Mouse (Mus musculus) erythroblast, embryonic 14.5 days (primary cell): ENCODE measurements around the gene Azi2. TPM values are rescaled to one million over a fixed set of nuclear protein-coding genes. Genes with fewer than 3 reads are reported as not detected.

Source experiments
- H3K27me3 ChIP-seq: 2 replicates; pipeline ENCODE4 v1.6.1; 2012; ENCODE audit warnings: inconsistent platforms; ENCODE audit not compliant: control insufficient read depth
- H3K36me3 ChIP-seq: 2 replicates; pipeline ENCODE4 v1.6.1; 2012; ENCODE audit warnings: mild to moderate bottlenecking, inconsistent platforms; ENCODE audit not compliant: control insufficient read depth
- H3K4me1 ChIP-seq: 2 replicates; pipeline ENCODE4 v1.6.1; 2012; ENCODE audit warnings: inconsistent platforms; ENCODE audit not compliant: control insufficient read depth
- H3K4me3 ChIP-seq: replicated peaks from 2 replicates; pipeline ENCODE3; 2012; ENCODE audit warnings: moderate library complexity, mild to moderate bottlenecking, inconsistent platforms
- H3K9me3 ChIP-seq: 2 replicates; pipeline ENCODE4 v1.6.1; 2012; ENCODE audit warnings: low read length, inconsistent platforms, mixed read lengths; ENCODE audit not compliant: control insufficient read depth
- GATA1 ChIP-seq: IDR thresholded peaks from 2 replicates; pipeline ENCODE4 v1.6.1; 2012; ENCODE audit warnings: low read length, inconsistent platforms, mixed read lengths
- TAL1 ChIP-seq: IDR thresholded peaks from 3 replicates; pipeline ENCODE4 v1.6.1; 2012; ENCODE audit warnings: low read length, inconsistent platforms, mixed read lengths
- polyA plus RNA-seq: library from polyadenylated mRNA; stranded (reverse); fragments of >175 nt; gene quantifications from 2 replicates; pipeline ENCODE4 v1.2.3, GENCODE M21; 2012

Gene Azi2
- polyA plus RNA-seq, 1 experiment, result 3.3 TPM

DNA sequence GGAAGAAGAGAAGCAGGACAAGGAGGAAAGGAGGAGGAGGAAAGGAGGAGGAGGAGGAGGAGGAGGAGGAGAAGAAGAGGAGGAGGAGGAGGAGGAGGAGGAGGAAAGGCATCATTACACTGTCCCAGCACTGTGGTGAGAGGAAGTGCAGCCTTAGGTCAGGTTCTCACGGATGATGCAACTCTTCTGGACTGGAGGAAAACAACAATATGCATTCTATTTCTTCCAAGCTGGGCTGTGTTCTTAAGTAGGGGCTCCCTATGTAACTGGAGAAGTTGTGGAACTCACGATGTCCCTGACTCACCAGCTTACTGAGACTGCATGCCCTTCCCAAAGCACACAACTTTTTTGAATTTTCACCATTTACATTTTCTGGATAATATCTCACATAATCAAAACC lies 8.6 kb upstream of the Azi2 start:
- Histone ChIP-seq H3K4me1 (no peaks in the 10 kb centered on the region), H3K27me3 (no peaks in the 10 kb centered on the region), H3K9me3 (no peaks in the 10 kb centered on the region), H3K4me3 (no peak overlapping the region), H3K36me3 (no peaks in the 10 kb centered on the region)
- TF ChIP-seq TAL1 (no peak), GATA1 (no peak)

DNA sequence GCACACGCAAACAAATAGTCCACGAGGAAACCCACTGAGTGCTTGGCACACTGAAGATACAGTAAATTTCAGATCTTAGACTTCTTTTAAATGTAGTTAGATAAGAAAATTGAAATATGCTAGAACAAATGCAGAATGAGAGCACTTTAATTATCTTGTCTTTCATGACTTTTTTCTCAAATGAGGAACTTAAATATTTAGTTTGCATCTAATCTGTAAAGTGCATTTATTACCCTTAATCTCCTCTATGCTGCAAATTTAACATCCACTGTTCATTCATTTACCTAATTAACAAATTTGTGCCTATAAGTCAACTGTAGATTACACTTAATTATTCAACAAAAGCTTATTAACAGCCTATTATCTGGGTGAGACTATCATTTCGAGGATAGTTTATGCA lies 5.3 kb upstream of the Azi2 start:
- H3K27me3 ChIP-seq, result no peaks in the 10 kb centered on the region
- no peaks in the 10 kb centered on the region for H3K9me3 ChIP-seq
- peaks cover 6% of the 10 kb centered on the region for H3K4me1 ChIP-seq
- no peaks in the 10 kb centered on the region for H3K36me3 ChIP-seq
- H3K4me3 ChIP-seq, result no peak overlapping the region
- no peak for TF ChIP-seq GATA1
- TF ChIP-seq TAL1, result no peak

DNA sequence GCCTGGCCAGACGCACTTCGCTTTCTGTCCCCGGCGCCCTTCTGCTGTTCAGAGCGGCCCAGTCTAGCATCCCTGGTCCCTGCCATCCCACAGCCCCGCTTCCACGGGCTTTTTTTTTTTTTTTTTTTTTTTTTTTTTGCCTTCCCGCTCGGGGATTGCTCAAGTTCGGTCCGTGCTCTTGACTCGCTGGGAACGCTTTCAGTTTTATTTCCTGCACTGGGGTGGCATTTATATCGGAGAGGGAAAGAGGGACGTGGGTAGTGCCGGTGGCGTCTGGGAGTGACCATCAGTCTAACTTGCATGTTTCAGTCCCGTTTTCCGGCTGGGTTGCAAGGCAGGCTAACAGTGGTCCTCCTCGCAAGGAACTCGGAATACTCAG lies 712 bp downstream of the Azi2 start:
- H3K9me3 ChIP-seq, result no peaks in the 10 kb centered on the region
- H3K4me3 ChIP-seq, result peak overlapping the region; percentile 97
- TF ChIP-seq TAL1, result no peak
- no peak for TF ChIP-seq GATA1
- peaks cover 19% of the 10 kb centered on the region for H3K36me3 ChIP-seq
- H3K4me1 ChIP-seq, result peaks cover 34% of the 10 kb centered on the region
- no peaks in the 10 kb centered on the region for H3K27me3 ChIP-seq

DNA sequence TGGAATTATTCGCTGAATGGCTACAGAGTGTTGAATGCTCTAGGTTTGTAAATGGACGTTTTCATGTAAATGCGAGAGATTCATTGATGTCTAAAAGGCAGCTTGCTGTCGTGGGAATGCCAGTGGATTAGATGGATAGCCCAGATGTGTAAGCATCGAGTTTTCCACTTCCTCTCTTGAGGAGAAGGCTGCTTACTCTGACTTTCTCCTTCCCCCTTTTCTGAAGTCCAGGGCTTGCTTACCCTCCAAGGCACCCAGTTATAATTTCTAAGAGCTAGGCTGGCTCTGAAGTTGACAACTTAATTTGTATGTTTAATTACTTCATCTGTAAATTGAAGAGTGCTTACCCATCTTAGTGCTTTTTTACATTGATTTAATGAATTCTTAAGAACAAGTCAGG lies 1.3 kb downstream of the Azi2 start:
- Histone ChIP-seq H3K36me3 (peaks cover 24% of the 10 kb centered on the region), H3K4me1 (peaks cover 34% of the 10 kb centered on the region), H3K4me3 (peak overlapping the region; percentile 97), H3K9me3 (no peaks in the 10 kb centered on the region), H3K27me3 (no peaks in the 10 kb centered on the region)
- TF ChIP-seq GATA1, result no peak
- TF ChIP-seq TAL1, result no peak

GRCm38 (mm10) chr9:118042738-118043137 lies 2.4 kb downstream of the Azi2 start:
- Histone ChIP-seq H3K4me3 (no peak overlapping the region), H3K27me3 (no peaks in the 10 kb centered on the region), H3K9me3 (no peaks in the 10 kb centered on the region), H3K36me3 (peaks cover 30% of the 10 kb centered on the region), H3K4me1 (peaks cover 34% of the 10 kb centered on the region)
- TF ChIP-seq TAL1 (no peak), GATA1 (no peak)

GRCm38 (mm10) chr9:118043581-118043980 lies 3.3 kb downstream of the Azi2 start:
- H3K27me3 ChIP-seq, result no peaks in the 10 kb centered on the region
- no peak for TF ChIP-seq GATA1
- TF ChIP-seq TAL1, result no peak
- H3K9me3 ChIP-seq, result no peaks in the 10 kb centered on the region
- H3K4me1 ChIP-seq, result peaks cover 34% of the 10 kb centered on the region
- H3K36me3 ChIP-seq, result peaks cover 35% of the 10 kb centered on the region
- no peak overlapping the region for H3K4me3 ChIP-seq

GRCm38 (mm10) chr9:118045011-118045533 lies 4.8 kb downstream of the Azi2 start:
- Histone ChIP-seq H3K4me3 (no peak overlapping the region), H3K27me3 (no peaks in the 10 kb centered on the region), H3K4me1 (peaks cover 27% of the 10 kb centered on the region), H3K36me3 (peaks cover 47% of the 10 kb centered on the region), H3K9me3 (no peaks in the 10 kb centered on the region)
- no peak for TF ChIP-seq GATA1
- TF ChIP-seq TAL1, result no peak

- peaks cover 82% of the 10 kb centered on the region for H3K36me3 ChIP-seq
- no peaks in the 10 kb centered on the region for H3K27me3 ChIP-seq
- H3K4me3 ChIP-seq, result no peak overlapping the region
- no peaks in the 10 kb centered on the region for H3K9me3 ChIP-seq
- no peaks in the 10 kb centered on the region for H3K4me1 ChIP-seq
- TF ChIP-seq GATA1 (no peak), TAL1 (no peak)
These were observed 13.0 kb downstream of the Azi2 start for GRCm38 (mm10) chr9:118053286-118053685.

DNA sequence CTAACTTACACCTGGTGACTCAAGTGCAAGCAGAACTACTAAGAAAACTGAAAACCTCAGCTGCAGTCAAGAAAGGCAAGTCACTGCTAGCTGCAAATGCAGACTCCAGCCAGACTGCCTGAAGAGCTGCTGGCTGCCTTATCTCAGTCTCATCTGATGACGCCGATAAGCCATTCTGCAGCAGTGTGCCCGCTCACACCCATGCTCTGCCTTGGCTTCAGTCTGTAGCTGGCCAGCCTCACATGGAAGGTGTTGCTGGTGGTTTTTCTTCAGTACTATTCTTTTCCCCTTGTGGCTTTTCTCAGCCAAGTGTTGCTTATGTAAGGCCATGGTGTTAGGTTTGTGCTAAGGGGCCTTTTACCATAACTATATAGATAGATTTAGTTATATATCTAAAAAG lies 18.8 kb downstream of the Azi2 start:
- Histone ChIP-seq H3K4me3 (no peak overlapping the region), H3K9me3 (no peaks in the 10 kb centered on the region), H3K27me3 (no peaks in the 10 kb centered on the region), H3K36me3 (peaks cover 73% of the 10 kb centered on the region), H3K4me1 (no peaks in the 10 kb centered on the region)
- TF ChIP-seq GATA1 (no peak), TAL1 (no peak)

DNA sequence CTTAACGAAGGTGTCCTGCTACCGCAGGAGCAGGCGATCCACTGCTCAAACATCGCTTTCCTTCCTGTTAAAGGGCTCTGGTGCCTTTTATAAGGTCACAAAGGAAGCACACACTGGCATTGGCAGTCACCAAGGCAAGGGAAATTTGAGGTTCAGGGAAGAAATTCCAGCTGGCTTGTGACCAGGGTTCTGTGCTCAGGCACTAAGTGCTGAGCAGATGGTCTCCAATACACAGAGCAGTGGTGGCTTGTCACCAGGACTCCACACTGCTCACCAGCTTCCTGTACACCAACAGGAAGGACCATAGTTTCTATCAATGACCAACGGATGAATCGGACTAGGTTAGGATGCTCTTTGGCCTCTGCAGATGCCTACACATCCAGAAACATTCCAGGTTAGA lies 30.1 kb downstream of the Azi2 start:
- peaks cover 59% of the 10 kb centered on the region for H3K36me3 ChIP-seq
- TF ChIP-seq TAL1 (no peak), GATA1 (no peak)
- no peaks in the 10 kb centered on the region for H3K27me3 ChIP-seq
- H3K4me1 ChIP-seq, result peaks cover 28% of the 10 kb centered on the region
- no peaks in the 10 kb centered on the region for H3K9me3 ChIP-seq
- no peak overlapping the region for H3K4me3 ChIP-seq
